Comparison of ENCODE assay signal across 8 mouse cellular contexts in the genomic region with DNA sequence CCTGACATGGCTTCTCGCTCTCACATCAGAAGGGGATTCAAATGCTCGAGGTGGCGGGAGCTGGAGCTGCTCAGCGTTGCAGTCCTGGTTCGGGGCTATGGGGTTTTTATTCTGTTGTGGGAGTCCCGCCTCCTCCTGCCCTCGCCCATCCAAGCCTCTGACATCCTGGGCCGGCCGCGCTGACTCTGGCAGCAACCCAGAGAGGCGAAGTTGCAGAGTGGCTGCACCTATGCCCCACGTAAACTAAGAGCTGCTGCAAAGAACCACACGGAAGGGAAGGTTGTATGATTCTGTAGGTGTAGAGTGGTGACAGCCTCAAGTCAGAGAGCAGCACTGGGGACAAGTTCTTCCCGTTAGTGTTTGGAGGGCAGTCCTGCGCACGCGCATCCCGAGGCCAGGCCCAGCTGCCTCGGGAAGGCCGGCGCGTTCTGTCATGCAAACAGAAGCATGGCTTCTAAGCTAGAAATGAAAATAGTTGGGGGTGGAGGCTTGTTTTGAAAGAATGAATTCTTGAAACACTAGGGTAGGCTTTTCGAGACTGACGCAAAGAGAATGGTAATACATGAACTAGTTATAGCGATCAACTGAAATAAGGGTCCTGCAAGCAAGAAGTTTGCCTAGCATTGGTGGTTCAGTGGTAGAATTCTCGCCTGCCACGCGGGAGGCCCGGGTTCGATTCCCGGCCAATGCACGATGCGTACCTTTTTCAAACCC. TPM values are rescaled to one million over a fixed set of nuclear protein-coding genes. Genes with fewer than 3 reads are reported as not detected.
A peak's percentile ranks its signal among the peaks of the same experiment; 100 is the strongest.
DNase-seq lines count a peak whose midpoint lies in the region; ATAC-seq lines count a peak whose summit lies in the region.

No protein-coding gene starts in this region.

- peak overlapping the region; percentile 94 for H3K4me3 ChIP-seq in megakaryocyte, embryonic 14.5 days (replicated peaks)

- no peaks in the 10 kb centered on the region for H3K36me3 ChIP-seq in megakaryocyte, embryonic 14.5 days (replicated peaks; ENCODE audit: low read length)

- peak; percentile 85 for ATAC-seq in inflammation-experienced regulatory T-cells, adult 6 months

- H3K27me3 ChIP-seq in megakaryocyte, embryonic 14.5 days (replicated peaks), result peaks cover 3% of the 10 kb centered on the region

- no peaks in the 10 kb centered on the region for H3K9me3 ChIP-seq in megakaryocyte, embryonic 14.5 days

- DNase-seq in adrenal gland, adult (ENCODE audit: inconsistent age in 2 of 2, low spot score in 1 of 2), result peak; percentile 91 to 97
- peak; percentile 96 for DNase-seq in embryo, embryonic 10.5 days (ENCODE audit: low spot score)
- DNase-seq in gastrocnemius, postnatal 14 days, result peak; percentile 89
- DNase-seq in left cerebral cortex, adult 9 months (ENCODE audit: low spot score in 2 of 2), result peak; percentile 61 to 91
- DNase-seq in right cerebral cortex, postnatal 10 days (ENCODE audit: low spot score in 2 of 2), result peak; percentile 89 to 91
- DNase-seq in urinary bladder, postnatal 14 days (ENCODE audit: low spot score), result peak; percentile 88

- H3K4me1 ChIP-seq in megakaryocyte, embryonic 14.5 days, result peaks cover 3% of the 10 kb centered on the region; the same call in 1 of the 2 replicates

- intact Hi-C loops in gastrocnemius, postnatal 14 days (cut with DNase I; ENCODE audit: low total_unique reads), result no loop called here

RNA-seq across cellular contexts. Expression of a gene that starts 20.2 kb away (rescaled TPM):
- 1 to 10 TPM; 7.0 to 7.4 TPM for total RNA-seq in gastrocnemius, postnatal 14 days (2021)
- polyA plus RNA-seq in inflammation-experienced regulatory T-cells, adult 6 months (2017; shearing (Covaris generic)), result 1 to 10 TPM in 1 of 3 experiments, under 1 TPM in 1, not detected in 1; 0.98 to 1.5 TPM
- polyA plus RNA-seq in megakaryocyte, embryonic 14.5 days (2012; ENCODE audit: insufficient read depth, low replicate concordance), result 9.2 TPM in 1 of 2 replicates, not detected in the other

RNA-seq across cellular contexts. Expression of a gene that starts 25.8 kb away (rescaled TPM):
- total RNA-seq in gastrocnemius, postnatal 14 days (2021), result not detected
- not detected for polyA plus RNA-seq in inflammation-experienced regulatory T-cells, adult 6 months (2017; shearing (Covaris generic))
- 0.07 TPM in 1 of 2 replicates, not detected in the other for polyA plus RNA-seq in megakaryocyte, embryonic 14.5 days (2012; ENCODE audit: insufficient read depth, low replicate concordance)

Comparison
In these comparisons a context has a peak if more than half of its experiments do, and no peak if none do; other contexts are left out.
1. Peak in every context shown above with its lines: DNase-seq, ATAC-seq and H3K4me3 ChIP-seq.